Mouse (Mus musculus): Measurements from ENCODE around the gene Cherp.

The Cherp gene

DNA sequence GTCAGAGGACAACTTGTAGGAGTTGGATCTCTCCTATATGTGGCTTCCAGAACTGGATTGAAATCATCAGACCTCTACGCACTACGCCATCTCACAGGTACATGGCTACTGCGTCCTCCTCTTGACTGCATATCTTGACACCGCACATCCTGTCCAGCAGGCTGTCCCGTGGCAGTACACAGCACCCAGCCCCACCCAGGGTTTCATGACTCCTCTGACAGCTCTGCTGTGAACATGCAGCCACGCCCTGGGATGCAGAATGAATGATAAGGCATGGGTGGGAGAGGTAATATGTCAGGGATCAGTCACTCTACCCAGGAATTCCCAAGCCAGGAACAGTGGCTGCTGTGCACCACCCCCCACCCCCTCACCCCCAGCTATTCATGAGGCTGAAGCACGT is 61.2 kb downstream of the Cherp start:
- peak in 1 of 2 experiments; percentile 11 for DNase-seq
